Mouse (Mus musculus): Measurements from ENCODE around the gene Rhox6. TPM values are rescaled to one million over a fixed set of nuclear protein-coding genes. Genes with fewer than 3 reads are reported as not detected.

Rhox6 gene
- polyA plus RNA-seq, 1 experiment from 2014 or later, result not detected

Other genes starting within 250 kb of the Rhox6 start
- gene Rhox3f, start 245.9 kb upstream of the Rhox6 start, polyA plus RNA-seq (2015; fragmentation: Nextera tagmentation; extraction: Ambion mirVana), result not detected in 2 replicates
- gene Rhox4f, start 219.2 kb upstream of the Rhox6 start, polyA plus RNA-seq (2015; fragmentation: Nextera tagmentation; extraction: Ambion mirVana), result not detected in 2 replicates
- not detected in 2 replicates for gene Rhox3g, start 198.3 kb upstream of the Rhox6 start, polyA plus RNA-seq (2015; fragmentation: Nextera tagmentation; extraction: Ambion mirVana)
- not detected in 2 replicates for gene Rhox2g, start 183.4 kb upstream of the Rhox6 start, polyA plus RNA-seq (2015; fragmentation: Nextera tagmentation; extraction: Ambion mirVana)
- gene Rhox4g, start 175.6 kb upstream of the Rhox6 start, polyA plus RNA-seq (2015; fragmentation: Nextera tagmentation; extraction: Ambion mirVana), result not detected in 2 replicates
- not detected in 2 replicates for gene Rhox3h, start 158.1 kb upstream of the Rhox6 start, polyA plus RNA-seq (2015; fragmentation: Nextera tagmentation; extraction: Ambion mirVana)
- gene Rhox2h, start 153.6 kb upstream of the Rhox6 start, polyA plus RNA-seq (2015; fragmentation: Nextera tagmentation; extraction: Ambion mirVana), result not detected in 2 replicates
- 0.36 and 0.62 TPM in 2 replicates for gene Rhox5, start 22.1 kb upstream of the Rhox6 start, polyA plus RNA-seq (2015; fragmentation: Nextera tagmentation; extraction: Ambion mirVana)
- gene Rhox7a, start 4.8 kb downstream of the Rhox6 start, polyA plus RNA-seq (2015; fragmentation: Nextera tagmentation; extraction: Ambion mirVana), result not detected in 2 replicates
- not detected in 2 replicates for gene Rhox8, start 52.0 kb downstream of the Rhox6 start, polyA plus RNA-seq (2015; fragmentation: Nextera tagmentation; extraction: Ambion mirVana)
- not detected in 2 replicates for gene Rhox7b, start 70.3 kb downstream of the Rhox6 start, polyA plus RNA-seq (2015; fragmentation: Nextera tagmentation; extraction: Ambion mirVana)
- not detected in 2 replicates for gene Rhox9, start 74.9 kb downstream of the Rhox6 start, polyA plus RNA-seq (2015; fragmentation: Nextera tagmentation; extraction: Ambion mirVana)
- not detected in 2 replicates for gene Btg1-ps1, start 191.9 kb downstream of the Rhox6 start, polyA plus RNA-seq (2015; fragmentation: Nextera tagmentation; extraction: Ambion mirVana)
- gene Btg1-ps2, start 216.2 kb downstream of the Rhox6 start, polyA plus RNA-seq (2015; fragmentation: Nextera tagmentation; extraction: Ambion mirVana), result not detected in 2 replicates
- gene Rhox10, start 239.6 kb downstream of the Rhox6 start, polyA plus RNA-seq (2015; fragmentation: Nextera tagmentation; extraction: Ambion mirVana), result not detected in 2 replicates

All from midbrain, embryonic 16.5 days (tissue).